In the genomic region with DNA sequence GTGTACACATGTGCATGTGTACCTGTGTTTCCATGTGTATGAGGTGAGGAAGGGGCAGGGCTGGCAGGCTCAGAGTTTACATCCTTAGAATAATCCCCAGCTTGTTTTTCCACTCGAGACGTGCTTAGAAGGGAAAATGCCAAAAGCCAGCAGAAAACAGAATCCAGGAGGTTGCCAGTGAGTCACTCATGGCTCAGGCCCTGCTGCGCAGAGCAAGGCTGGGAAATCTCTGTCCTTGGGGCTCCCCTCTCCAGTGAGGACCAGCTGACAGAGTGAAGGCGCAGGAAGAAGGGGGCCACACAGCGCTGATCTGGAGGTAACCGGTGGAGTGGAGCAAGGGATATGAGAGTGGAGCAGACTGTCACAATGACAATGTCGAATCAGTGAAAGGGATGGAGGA, we compare ENCODE assay signal across 25 mouse cellular contexts.
DNase-seq lines count a peak whose midpoint lies in the region; ATAC-seq lines count a peak whose summit lies in the region.
"Had no signal": no experiment of that assay in that cellular context is flagged by ENCODE, and none has a peak within 500 bp of the region (broad histone marks: within the 10 kb centered on the region; RNA-seq: fewer than 3 reads in every experiment).

No protein-coding gene starts in this region.

- WGBS in forebrain, embryonic 10.5 days: 72% methylated on average over 7 of the region's 7 CpGs
- WGBS in forebrain, embryonic 16.5 days: 48% methylated on average over 7 of the region's 7 CpGs

- H3K9me3 ChIP-seq in forebrain, embryonic 10.5 days: no peaks in the 10 kb centered on the region
- no peaks in the 10 kb centered on the region for H3K9me3 ChIP-seq in forebrain, embryonic 16.5 days (ENCODE audit: control insufficient read depth, low read length)
- H3K9me3 ChIP-seq: embryonic facial prominence, embryonic 10.5 days; forebrain, embryonic 12.5 days; limb, embryonic 13.5 days; liver, embryonic 12.5 days; neural tube, embryonic 15.5 days; stomach, embryonic 15.5 days had no signal

- H3K4me1 ChIP-seq in forebrain, embryonic 10.5 days: peaks cover 43% of the 10 kb centered on the region
- H3K4me1 ChIP-seq in forebrain, embryonic 16.5 days (replicated peaks; ENCODE audit: control insufficient read depth, insufficient read depth, low read length): peaks cover 23% of the 10 kb centered on the region
- H3K4me1 ChIP-seq: liver, embryonic 12.5 days; stomach, embryonic 15.5 days had no signal

- no peak overlapping the region for H3K9ac ChIP-seq in forebrain, embryonic 16.5 days (replicated peaks; ENCODE audit: low read depth, low read length)
- H3K9ac ChIP-seq: forebrain, embryonic 12.5 days; limb, embryonic 13.5 days; liver, embryonic 12.5 days; neural tube, embryonic 15.5 days; stomach, embryonic 15.5 days had no signal

- no peaks in the 10 kb centered on the region for H3K36me3 ChIP-seq in forebrain, embryonic 10.5 days (replicated peaks)
- H3K36me3 ChIP-seq in forebrain, embryonic 16.5 days (ENCODE audit: control insufficient read depth, insufficient read depth): no peaks in the 10 kb centered on the region
- H3K36me3 ChIP-seq: embryonic facial prominence, embryonic 10.5 days; forebrain, embryonic 12.5 days; limb, embryonic 13.5 days; liver, embryonic 12.5 days; neural tube, embryonic 15.5 days; stomach, embryonic 15.5 days had no signal

- no peaks in the 10 kb centered on the region for H3K27me3 ChIP-seq in forebrain, embryonic 10.5 days (ENCODE audit: poor library complexity, severe bottlenecking)
- H3K27me3 ChIP-seq in forebrain, embryonic 16.5 days (replicated peaks; ENCODE audit: control insufficient read depth, insufficient read depth, low read length): no peaks in the 10 kb centered on the region
- H3K27me3 ChIP-seq: forebrain, embryonic 12.5 days; neural tube, embryonic 15.5 days; stomach, embryonic 15.5 days had no signal

- DNase-seq in forebrain, embryonic 10.5 days (ENCODE audit: extremely low spot score, low spot score): no peak
- peak; percentile 13 for DNase-seq in 3134 (ENCODE audit: extremely low read depth, insufficient read length, low spot score)
- DNase-seq in NIH3T3 (ENCODE audit: low read depth): peak; percentile 65
- peak; percentile 65 to 68 for DNase-seq in adrenal gland, postnatal 36 days
- DNase-seq in ovary, postnatal 14 days (ENCODE audit: low spot score): no peak
- DNase-seq in kidney, adult 18-20 months: no peak
- DNase-seq: cerebellum, adult 18-20 months; heart, adult 11 months; kidney, adult 11 months; kidney, postnatal 4 days; layer of hippocampus, adult 9-11 months; lung, adult 18-20 months; lung, postnatal 10 days; thymus, postnatal 25 days had no signal

- no peak for ATAC-seq in forebrain, embryonic 16.5 days
- no peak for ATAC-seq in CD4-positive, CD25-positive, alpha-beta regulatory T cell, adult 4 months
- ATAC-seq: hindbrain, embryonic 16.5 days; liver, embryonic 12.5 days; midbrain, embryonic 16.5 days had no signal

- peak overlapping the region; percentile 89 for H3K27ac ChIP-seq in forebrain, embryonic 10.5 days
- H3K27ac ChIP-seq in forebrain, embryonic 16.5 days (ENCODE audit: low read length): no peak overlapping the region
- H3K27ac ChIP-seq: embryonic facial prominence, embryonic 10.5 days; forebrain, embryonic 12.5 days; limb, embryonic 13.5 days; liver, embryonic 12.5 days; neural tube, embryonic 15.5 days; stomach, embryonic 15.5 days had no signal

- no peak overlapping the region for H3K4me3 ChIP-seq in forebrain, embryonic 10.5 days
- no peak overlapping the region for H3K4me3 ChIP-seq in forebrain, embryonic 16.5 days (replicated peaks; ENCODE audit: low read length)
- H3K4me3 ChIP-seq: embryonic facial prominence, embryonic 10.5 days; forebrain, embryonic 12.5 days; limb, embryonic 13.5 days; liver, embryonic 12.5 days; neural tube, embryonic 15.5 days; stomach, embryonic 15.5 days had no signal

- no peak overlapping the region for H3K4me2 ChIP-seq in forebrain, embryonic 16.5 days (ENCODE audit: low read length)
- H3K4me2 ChIP-seq: forebrain, embryonic 12.5 days; heart, embryonic 11.5 days; limb, embryonic 13.5 days; liver, embryonic 12.5 days; neural tube, embryonic 15.5 days; stomach, embryonic 15.5 days had no signal

Comparison
In these comparisons a context has a peak if more than half of its experiments do, and no peak if none do; other contexts are left out.
1. DNase-seq: peak in 3134 (single experiment), NIH3T3 (single experiment) and adrenal gland, postnatal 36 days (2 of 2); none in forebrain, embryonic 10.5 days (single experiment), ovary, postnatal 14 days (single experiment) and kidney, adult 18-20 months (single experiment).